Mouse (Mus musculus) 3T3-L1 (cell line): ENCODE results near the gene Ccdc38.

Experiments used
- DNase-seq: peaks from one replicate; pipeline ENCODE4 v3.0.0-alpha.2; 2015; ENCODE audit warnings: low read depth, low spot score

Gene Ccdc38

GRCm38 (mm10) chr10:93540431-93541210, at the start of gene Ccdc38:
TSS of gene Ccdc38 (plus strand) at chr10:93540632.
- DNase-seq, result no peak

- no peak for DNase-seq
Observed at GRCm38 (mm10) chr10:93500864-93501263, 39.6 kb upstream of the Ccdc38 start.

- no peak for DNase-seq
Observed at GRCm38 (mm10) chr10:93501346-93501745, 39.1 kb upstream of the Ccdc38 start.

DNA sequence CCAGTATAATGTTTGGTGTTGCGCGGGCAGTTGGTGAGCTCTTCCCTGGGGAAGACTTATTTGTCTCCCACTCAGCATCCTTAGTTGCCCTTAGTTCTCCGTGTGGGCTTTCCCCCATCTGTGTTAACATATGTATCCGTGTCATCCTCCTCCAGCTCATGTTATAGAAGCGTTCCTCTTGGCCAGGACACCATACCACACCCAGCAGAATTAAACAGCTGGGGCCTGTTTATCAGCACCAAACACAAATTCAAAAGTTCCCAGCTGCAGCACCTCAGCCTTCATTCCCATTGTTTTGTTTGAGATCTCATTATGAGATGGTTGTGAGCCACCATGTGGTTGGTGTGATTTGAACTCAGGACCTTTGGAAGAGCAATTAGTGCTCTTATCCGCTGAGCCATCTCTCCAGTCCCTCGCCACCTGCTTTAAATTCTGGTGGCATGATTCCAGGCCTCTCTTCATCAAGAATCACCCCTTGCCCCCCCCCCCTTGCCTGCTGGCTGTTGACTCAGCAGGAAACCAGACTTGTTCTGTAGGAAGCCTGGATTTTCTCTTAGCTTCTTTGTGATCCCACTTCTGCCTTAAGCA, 32.0 kb upstream of the Ccdc38 start:
- DNase-seq, result peak; percentile 14

GRCm38 (mm10) chr10:93509532-93510153, 30.8 kb upstream of the Ccdc38 start:
- DNase-seq, result no peak

DNA sequence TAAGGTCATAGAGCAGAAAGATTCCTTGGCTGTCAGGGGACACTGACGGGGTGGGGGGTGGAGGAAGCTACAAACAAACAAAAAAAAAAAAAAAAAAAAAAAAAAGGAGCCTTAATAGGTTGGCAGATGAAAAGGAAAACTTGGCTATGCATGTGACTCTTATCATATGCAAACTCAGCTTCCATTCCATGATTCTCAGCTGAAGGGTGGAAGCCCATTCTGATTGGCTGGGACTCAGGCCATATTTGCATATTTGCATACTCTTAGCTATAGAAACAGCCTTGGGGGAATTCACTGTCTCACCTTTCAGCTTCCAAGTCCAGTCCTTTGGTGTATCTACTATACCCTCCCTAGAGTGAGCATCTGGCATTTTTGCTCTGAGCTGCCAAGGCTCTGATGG, 25.0 kb upstream of the Ccdc38 start:
- no peak for DNase-seq

GRCm38 (mm10) chr10:93515927-93516326, 24.5 kb upstream of the Ccdc38 start:
- no peak for DNase-seq

GRCm38 (mm10) chr10:93517754-93518153, 22.7 kb upstream of the Ccdc38 start:
- DNase-seq, result no peak

GRCm38 (mm10) chr10:93518186-93518585, 22.2 kb upstream of the Ccdc38 start:
- peak; percentile 25 for DNase-seq

GRCm38 (mm10) chr10:93518620-93519019, 21.8 kb upstream of the Ccdc38 start:
- no peak for DNase-seq

DNA sequence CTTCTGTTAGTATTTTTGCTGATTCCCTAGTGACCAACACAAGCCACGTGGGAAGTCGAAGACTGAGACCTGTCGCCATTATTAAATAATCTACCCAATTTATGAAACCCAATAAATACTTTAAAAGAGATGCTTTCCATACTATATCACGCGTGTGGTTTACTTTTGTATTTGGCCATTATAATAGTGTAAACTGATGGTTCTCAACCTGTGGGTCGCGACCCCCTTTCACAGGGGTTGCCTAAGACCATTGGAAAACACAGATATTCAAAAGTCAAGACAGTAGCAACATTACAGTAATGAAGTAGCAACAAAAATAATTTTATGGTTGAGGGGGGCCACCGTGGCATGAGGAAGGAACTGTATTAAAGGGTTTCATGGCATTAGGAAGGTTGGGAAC, 21.3 kb upstream of the Ccdc38 start:
- DNase-seq, result no peak

GRCm38 (mm10) chr10:93519756-93520155, 20.7 kb upstream of the Ccdc38 start:
- DNase-seq, result no peak

- peak; percentile 75 for DNase-seq
Observed at GRCm38 (mm10) chr10:93520994-93521393, 19.4 kb upstream of the Ccdc38 start.

DNA sequence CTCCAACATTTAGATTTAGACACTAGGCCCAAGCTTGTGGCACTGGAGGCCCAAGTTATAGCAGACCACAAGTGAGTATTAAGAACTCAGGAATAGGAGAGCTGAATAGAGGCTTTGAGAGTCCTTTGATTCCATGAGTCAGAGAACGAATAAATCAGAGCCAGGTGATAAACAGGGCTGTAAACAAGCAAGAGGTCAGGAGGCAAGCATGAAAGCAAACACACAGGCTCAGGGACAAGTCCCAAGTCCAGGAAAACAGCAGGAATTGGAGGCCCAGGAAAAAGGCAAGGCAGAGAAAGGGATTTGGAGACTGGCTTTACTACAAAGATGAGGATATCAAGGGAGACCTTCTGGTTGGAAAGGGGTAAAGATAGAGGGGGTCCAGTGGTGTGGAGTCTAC, 15.1 kb upstream of the Ccdc38 start:
- no peak for DNase-seq

GRCm38 (mm10) chr10:93538287-93538686, 2.1 kb upstream of the Ccdc38 start:
- no peak for DNase-seq

GRCm38 (mm10) chr10:93538818-93539217, 1.6 kb upstream of the Ccdc38 start:
- no peak for DNase-seq

DNA sequence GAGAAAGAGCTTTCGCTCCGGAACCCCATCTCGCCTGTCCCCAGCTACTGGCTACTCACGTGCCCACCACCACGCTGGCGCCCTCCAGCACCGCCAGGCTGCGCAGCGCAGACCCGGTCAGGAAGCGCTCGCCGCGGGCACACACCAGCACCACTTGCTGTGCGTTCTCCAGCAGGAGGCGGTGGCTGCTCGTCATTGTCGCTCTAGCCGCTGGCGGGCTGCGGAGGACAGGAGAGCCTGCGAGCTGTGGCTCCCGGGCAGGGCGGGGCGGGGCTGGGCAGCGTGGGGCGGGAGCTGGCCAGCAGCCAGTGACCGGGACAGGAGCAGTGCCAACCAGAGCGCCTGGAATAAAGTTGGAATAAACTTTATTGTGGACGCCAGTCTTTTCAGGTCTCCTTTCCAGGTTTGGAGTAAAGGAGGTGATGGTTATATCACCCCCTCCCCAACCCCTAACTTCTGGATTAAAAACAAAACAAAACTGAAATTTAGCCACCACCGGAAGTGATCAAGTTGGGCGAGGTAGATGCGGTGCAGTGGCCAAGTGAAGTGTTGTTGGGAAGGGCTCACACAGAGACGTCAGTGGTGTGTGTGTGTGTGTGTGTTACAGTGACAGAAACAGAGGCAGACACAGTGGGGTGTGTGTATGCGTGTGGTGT, 529 bp upstream of the Ccdc38 start, which contains the start of gene Amdhd1:
Amdhd1 (minus strand) TSS at position 259 of the 656 bp plus-strand sequence.
- no peak for DNase-seq

- DNase-seq, result no peak
Observed at GRCm38 (mm10) chr10:93541585-93541984, 1.2 kb downstream of the Ccdc38 start.

GRCm38 (mm10) chr10:93542356-93542755, 1.9 kb downstream of the Ccdc38 start:
- DNase-seq, result no peak

- DNase-seq, result no peak
Observed at GRCm38 (mm10) chr10:93543176-93543575, 2.7 kb downstream of the Ccdc38 start.

- DNase-seq, result peak; percentile 38
Observed at GRCm38 (mm10) chr10:93544172-93544571, 3.7 kb downstream of the Ccdc38 start.

- no peak for DNase-seq
Observed at GRCm38 (mm10) chr10:93547741-93548270, 7.4 kb downstream of the Ccdc38 start.
